Mouse (Mus musculus): ENCODE results near the gene Mgat5. TPM values are rescaled to one million over a fixed set of nuclear protein-coding genes. Genes with fewer than 3 reads are reported as not detected.

The Mgat5 gene
- total RNA-seq, 1 experiment = 11.0 TPM

DNA sequence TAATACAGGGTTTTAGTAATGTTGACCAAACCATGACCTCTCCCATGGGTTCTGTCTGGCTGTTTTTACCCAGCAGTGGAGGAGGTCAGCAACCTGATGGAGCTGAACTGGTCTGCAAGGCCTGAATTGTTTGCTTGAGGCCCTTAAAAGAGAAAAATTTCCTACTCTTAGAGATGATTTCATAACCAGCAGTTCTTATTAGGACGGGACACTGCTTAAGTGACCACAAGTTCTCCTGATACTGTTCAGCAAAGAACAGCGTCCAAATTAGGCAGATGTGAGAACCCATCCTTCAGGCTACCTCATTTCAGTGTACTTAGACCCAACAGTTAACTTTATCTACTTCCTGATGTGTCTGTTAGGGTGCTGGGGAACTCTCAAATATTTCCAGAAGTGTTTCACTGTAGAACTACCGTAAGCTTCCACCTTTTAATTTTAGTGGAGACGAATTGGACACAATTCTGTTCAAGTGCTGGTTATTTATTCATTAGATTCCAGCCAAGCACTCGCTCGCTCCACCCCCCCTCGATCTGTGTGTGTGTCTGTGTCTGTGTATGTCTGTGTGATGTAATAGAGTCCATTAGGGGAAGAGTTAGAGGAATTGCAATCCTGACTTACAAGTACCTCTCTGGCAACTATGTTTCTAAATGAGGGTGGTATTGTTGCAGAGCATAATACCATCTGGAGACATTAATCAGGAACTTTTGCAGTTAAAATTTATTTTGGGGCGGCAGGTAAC lies 17.4 kb downstream of the Mgat5 start:
- H3K36me3 ChIP-seq (ENCODE audit: control insufficient read depth, insufficient read depth, low read length, poor library complexity, severe bottlenecking) = no peaks in the 10 kb centered on the region; the same call in 1 of the 2 replicates
- no peak for TF ChIP-seq HCFC1 (IDR thresholded peaks at IDR 0.05; ENCODE audit: borderline replicate concordance, insufficient read depth, low read length)
- TF ChIP-seq CHD2 (IDR thresholded peaks at IDR 0.05; ENCODE audit: low read depth, low read length) = no peak
- no peak for TF ChIP-seq ZC3H11A (IDR thresholded peaks at IDR 0.05; ENCODE audit: borderline replicate concordance, low read depth, low read length)
- no peak overlapping the region for H3K9ac ChIP-seq (ENCODE audit: insufficient read depth, low read depth, low read length, poor library complexity, severe bottlenecking)
- no peak overlapping the region for H3K4me3 ChIP-seq (ENCODE audit: insufficient read depth in 1 of 2, low read depth in 1 of 2, low read length in 2 of 2, poor library complexity in 1 of 2, severe bottlenecking in 1 of 2)
- no peak overlapping the region for H3K27ac ChIP-seq (ENCODE audit: insufficient read depth, low read depth, low read length, poor library complexity, severe bottlenecking)
- H3K9me3 ChIP-seq (ENCODE audit: control insufficient read depth, insufficient read depth, low read depth, low read length) = no peaks in the 10 kb centered on the region
- H3K4me1 ChIP-seq (ENCODE audit: control insufficient read depth in 2 of 2, insufficient read depth in 2 of 2, low read length in 2 of 2, poor library complexity in 1 of 2) = peaks cover 2 to 9% of the 10 kb centered on the region in 2 experiments; a peak in 1 of 4 replicates
- in situ Hi-C loops (cut with MboI; ENCODE audit: low sequenced_read_pairs in 2 of 2, unreplicated experiment in 2 of 2) = no loop called here
- DNase-seq (ENCODE audit: low read depth, low spot score) = no peak

DNA sequence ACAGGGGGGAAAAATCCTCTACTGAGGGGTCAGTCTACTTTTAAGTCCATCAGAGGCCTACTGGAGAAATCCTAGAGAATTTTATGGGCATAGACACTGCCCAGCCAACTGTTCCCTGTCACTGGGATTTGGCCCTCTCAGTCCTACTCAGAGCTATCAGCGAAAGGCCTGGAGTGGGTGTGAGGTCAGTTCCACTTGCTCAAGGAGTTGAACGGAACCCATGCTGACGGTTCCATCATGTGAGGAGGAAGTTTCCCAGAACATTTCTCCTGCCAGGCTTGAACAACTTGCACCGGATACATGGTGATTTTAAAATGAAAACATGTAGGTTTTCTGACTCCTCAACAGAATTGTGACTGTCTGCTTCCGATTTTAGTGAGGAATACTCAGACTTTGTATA lies 20.2 kb downstream of the Mgat5 start:
- TF ChIP-seq MAFK (IDR thresholded peaks at IDR 0.05; ENCODE audit: insufficient read depth, low read depth, low read length) = no peak
- no peak for TF ChIP-seq ZC3H11A (IDR thresholded peaks at IDR 0.05; ENCODE audit: borderline replicate concordance, low read depth, low read length)
- TF ChIP-seq ZNF384 (IDR thresholded peaks at IDR 0.05; ENCODE audit: low read depth, low read length) = no peak
- no peak for TF ChIP-seq HCFC1 (IDR thresholded peaks at IDR 0.05; ENCODE audit: borderline replicate concordance, insufficient read depth, low read length)
- no peak for TF ChIP-seq CHD2 (IDR thresholded peaks at IDR 0.05; ENCODE audit: low read depth, low read length)

DNA sequence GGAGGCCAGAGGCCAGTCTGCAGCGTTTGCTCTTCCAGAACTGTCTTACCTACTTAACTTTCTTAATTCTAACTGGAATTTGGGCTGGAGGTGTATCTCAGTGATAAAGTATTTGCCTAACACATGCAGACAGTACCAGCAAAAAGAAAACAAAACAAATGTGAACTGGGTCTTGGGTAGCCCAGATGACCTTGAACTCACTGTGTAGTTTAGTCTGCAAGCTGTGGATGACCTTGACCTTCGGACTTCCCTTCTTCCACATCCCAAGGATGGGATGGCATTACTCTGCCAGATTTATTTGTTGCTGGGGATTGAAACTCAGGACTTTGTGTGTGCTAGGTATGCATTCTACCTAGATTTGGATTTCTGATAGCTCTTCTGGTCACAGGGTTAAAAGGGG lies 24.2 kb downstream of the Mgat5 start:
- Histone ChIP-seq H3K27ac (ENCODE audit: insufficient read depth, low read depth, low read length, poor library complexity, severe bottlenecking) (no peak overlapping the region), H3K4me3 (ENCODE audit: insufficient read depth in 1 of 2, low read depth in 1 of 2, low read length in 2 of 2, poor library complexity in 1 of 2, severe bottlenecking in 1 of 2) (no peak overlapping the region), H3K9ac (ENCODE audit: insufficient read depth, low read depth, low read length, poor library complexity, severe bottlenecking) (no peak overlapping the region), H3K9me3 (ENCODE audit: control insufficient read depth, insufficient read depth, low read depth, low read length) (no peaks in the 10 kb centered on the region), H3K36me3 (ENCODE audit: control insufficient read depth, insufficient read depth, low read length, poor library complexity, severe bottlenecking) (no peaks in the 10 kb centered on the region), H3K4me1 (ENCODE audit: control insufficient read depth in 2 of 2, insufficient read depth in 2 of 2, low read length in 2 of 2, poor library complexity in 1 of 2) (peaks cover 0 to 14% of the 10 kb centered on the region in 2 experiments; a peak in 2 of 4 replicates)
- TF ChIP-seq HCFC1 (IDR thresholded peaks at IDR 0.05; ENCODE audit: borderline replicate concordance, insufficient read depth, low read length) (no peak), ZC3H11A (IDR thresholded peaks at IDR 0.05; ENCODE audit: borderline replicate concordance, low read depth, low read length) (no peak), MAFK (IDR thresholded peaks at IDR 0.05; ENCODE audit: insufficient read depth, low read depth, low read length) (no peak), CHD2 (IDR thresholded peaks at IDR 0.05; ENCODE audit: low read depth, low read length) (no peak), ZNF384 (IDR thresholded peaks at IDR 0.05; ENCODE audit: low read depth, low read length) (no peak)
- in situ Hi-C loops (cut with MboI; ENCODE audit: low sequenced_read_pairs in 2 of 2, unreplicated experiment in 2 of 2) = no loop called here
- DNase-seq (ENCODE audit: low read depth, low spot score) = no peak

More for the DNA sequence above, 20.2 kb downstream of the Mgat5 start:
- in situ Hi-C loops (cut with MboI; ENCODE audit: low sequenced_read_pairs in 2 of 2, unreplicated experiment in 2 of 2) = no loop called here
- H3K4me1 ChIP-seq (ENCODE audit: control insufficient read depth in 2 of 2, insufficient read depth in 2 of 2, low read length in 2 of 2, poor library complexity in 1 of 2) = peaks cover 0 to 12% of the 10 kb centered on the region in 2 experiments; a peak in 2 of 4 replicates
- no peaks in the 10 kb centered on the region for H3K9me3 ChIP-seq (ENCODE audit: control insufficient read depth, insufficient read depth, low read depth, low read length)
- H3K9ac ChIP-seq (ENCODE audit: insufficient read depth, low read depth, low read length, poor library complexity, severe bottlenecking) = no peak overlapping the region
- H3K27ac ChIP-seq (ENCODE audit: insufficient read depth, low read depth, low read length, poor library complexity, severe bottlenecking) = no peak overlapping the region
- H3K4me3 ChIP-seq (ENCODE audit: insufficient read depth in 1 of 2, low read depth in 1 of 2, low read length in 2 of 2, poor library complexity in 1 of 2, severe bottlenecking in 1 of 2) = no peak overlapping the region
- H3K36me3 ChIP-seq (ENCODE audit: control insufficient read depth, insufficient read depth, low read length, poor library complexity, severe bottlenecking) = no peaks in the 10 kb centered on the region
- no peak for DNase-seq (ENCODE audit: low read depth, low spot score)

DNA sequence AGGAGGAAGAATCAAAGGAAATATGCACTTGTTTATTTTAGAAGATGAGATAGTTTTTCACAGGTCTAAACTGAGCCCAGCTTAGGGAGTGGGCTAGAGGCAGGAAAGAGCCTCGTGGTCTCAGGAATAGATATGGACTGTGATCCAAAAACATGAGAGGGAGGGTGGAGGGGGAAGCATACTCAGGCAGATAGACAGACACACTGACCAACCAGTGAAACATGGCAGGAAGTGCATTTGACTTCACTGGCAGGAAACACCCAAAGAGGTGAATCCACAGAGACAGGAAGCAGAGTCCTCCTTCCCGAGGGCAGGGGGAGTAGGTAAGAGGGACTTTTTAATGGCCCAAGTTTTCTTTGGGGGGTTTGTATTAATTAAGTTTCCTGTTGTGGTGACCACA lies 25.7 kb downstream of the Mgat5 start:
- H3K36me3 ChIP-seq (ENCODE audit: control insufficient read depth, insufficient read depth, low read length, poor library complexity, severe bottlenecking) = no peaks in the 10 kb centered on the region
- peaks cover 4 to 17% of the 10 kb centered on the region in 2 experiments for H3K4me1 ChIP-seq (ENCODE audit: control insufficient read depth in 2 of 2, insufficient read depth in 2 of 2, low read length in 2 of 2, poor library complexity in 1 of 2)
- H3K4me3 ChIP-seq (ENCODE audit: insufficient read depth in 1 of 2, low read depth in 1 of 2, low read length in 2 of 2, poor library complexity in 1 of 2, severe bottlenecking in 1 of 2) = no peak overlapping the region
- in situ Hi-C loops (cut with MboI; ENCODE audit: low sequenced_read_pairs in 2 of 2, unreplicated experiment in 2 of 2) = no loop called here
- no peak overlapping the region for H3K27ac ChIP-seq (ENCODE audit: insufficient read depth, low read depth, low read length, poor library complexity, severe bottlenecking)
- TF ChIP-seq HCFC1 (IDR thresholded peaks at IDR 0.05; ENCODE audit: borderline replicate concordance, insufficient read depth, low read length) (no peak), MAFK (IDR thresholded peaks at IDR 0.05; ENCODE audit: insufficient read depth, low read depth, low read length) (no peak), CHD2 (IDR thresholded peaks at IDR 0.05; ENCODE audit: low read depth, low read length) (no peak), ZC3H11A (IDR thresholded peaks at IDR 0.05; ENCODE audit: borderline replicate concordance, low read depth, low read length) (no peak), ZNF384 (IDR thresholded peaks at IDR 0.05; ENCODE audit: low read depth, low read length) (no peak)
- no peaks in the 10 kb centered on the region for H3K9me3 ChIP-seq (ENCODE audit: control insufficient read depth, insufficient read depth, low read depth, low read length)
- H3K9ac ChIP-seq (ENCODE audit: insufficient read depth, low read depth, low read length, poor library complexity, severe bottlenecking) = no peak overlapping the region
- DNase-seq (ENCODE audit: low read depth, low spot score) = no peak
